Mouse (Mus musculus): ENCODE results near the gene Dars2.

DNA sequence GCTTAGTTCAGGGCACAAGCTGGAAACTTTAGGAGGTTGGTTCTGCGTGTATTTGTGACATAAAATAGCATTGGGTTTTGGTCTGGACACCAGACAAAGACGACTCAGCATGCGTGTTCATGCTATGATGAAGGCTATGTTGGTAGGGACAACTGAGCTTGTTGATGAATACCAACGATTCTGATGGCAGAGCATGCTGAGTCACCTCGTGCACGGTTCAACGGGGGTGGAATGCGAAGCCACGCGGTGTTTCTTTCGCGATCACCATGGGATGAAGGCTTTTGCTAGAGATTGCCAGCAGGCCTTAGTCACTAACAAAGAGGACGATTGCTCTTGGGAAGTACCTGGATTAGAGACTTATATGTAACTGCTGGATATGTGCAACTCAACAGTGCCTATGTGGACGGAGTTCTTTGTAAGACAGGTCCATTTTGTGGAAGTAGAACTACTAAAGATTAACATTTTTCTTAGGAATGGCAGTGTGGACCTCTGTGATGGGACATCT, 35.1 kb downstream of the Dars2 start:
- TF ChIP-seq CTCF (IDR thresholded peaks at IDR 0.05) (no peak), EP300 (IDR thresholded peaks at IDR 0.05) (no peak)
